1 mouse cellular context compared by ENCODE assay signal in genomic region chr2:164566997-164567396, GRCm38 (mm10).
TF ChIP-seq lines count a peak whose summit lies in the region.

No protein-coding gene starts in this region.

TF ChIP-seq in CH12.LX, 34 proteins besides CTCF, POLR2A, EP300 and RAD21:
- TF ChIP-seq NRF1 (IDR thresholded peaks at IDR 0.05; ENCODE audit: low read depth, low read length) (no peak), GABPA (IDR thresholded peaks at IDR 0.05; ENCODE audit: insufficient replicate concordance, low read depth, low read length) (no peak), MAFK (IDR thresholded peaks at IDR 0.05; ENCODE audit: insufficient replicate concordance, low read length) (no peak), MAX (IDR thresholded peaks at IDR 0.05; ENCODE audit: low read length) (no peak), POLR2AphosphoS2 (IDR thresholded peaks at IDR 0.05; ENCODE audit: low read depth, low read length) (no peak), TCF12 (IDR thresholded peaks at IDR 0.05; ENCODE audit: low read depth, low read length) (no peak), NELFE (IDR thresholded peaks at IDR 0.05; ENCODE audit: low read depth, low read length) (no peak), KAT2A (IDR thresholded peaks at IDR 0.05; ENCODE audit: insufficient replicate concordance, low read length) (no peak), TBP (conservative IDR thresholded peaks at IDR 0.05; ENCODE audit: low read depth, low read length) (no peak), JUND (conservative IDR thresholded peaks at IDR 0.05; ENCODE audit: low read depth, low read length) (no peak), MXI1 (IDR thresholded peaks at IDR 0.05; ENCODE audit: low read depth, low read length) (no peak), CHD2 (IDR thresholded peaks at IDR 0.05; ENCODE audit: low read length) (no peak), JUN (IDR thresholded peaks at IDR 0.05; ENCODE audit: insufficient read depth, low read depth, low read length) (no peak)
TF ChIP-seq in CH12.LX: peak in this region for 0.
